Mouse (Mus musculus): ENCODE results near the gene Myg1. TPM values are rescaled to one million over a fixed set of nuclear protein-coding genes. Genes with fewer than 3 reads are reported as not detected.

Gene Myg1
- polyA plus RNA-seq, 1 experiment from 2014 or later = 91.2 TPM

DNA sequence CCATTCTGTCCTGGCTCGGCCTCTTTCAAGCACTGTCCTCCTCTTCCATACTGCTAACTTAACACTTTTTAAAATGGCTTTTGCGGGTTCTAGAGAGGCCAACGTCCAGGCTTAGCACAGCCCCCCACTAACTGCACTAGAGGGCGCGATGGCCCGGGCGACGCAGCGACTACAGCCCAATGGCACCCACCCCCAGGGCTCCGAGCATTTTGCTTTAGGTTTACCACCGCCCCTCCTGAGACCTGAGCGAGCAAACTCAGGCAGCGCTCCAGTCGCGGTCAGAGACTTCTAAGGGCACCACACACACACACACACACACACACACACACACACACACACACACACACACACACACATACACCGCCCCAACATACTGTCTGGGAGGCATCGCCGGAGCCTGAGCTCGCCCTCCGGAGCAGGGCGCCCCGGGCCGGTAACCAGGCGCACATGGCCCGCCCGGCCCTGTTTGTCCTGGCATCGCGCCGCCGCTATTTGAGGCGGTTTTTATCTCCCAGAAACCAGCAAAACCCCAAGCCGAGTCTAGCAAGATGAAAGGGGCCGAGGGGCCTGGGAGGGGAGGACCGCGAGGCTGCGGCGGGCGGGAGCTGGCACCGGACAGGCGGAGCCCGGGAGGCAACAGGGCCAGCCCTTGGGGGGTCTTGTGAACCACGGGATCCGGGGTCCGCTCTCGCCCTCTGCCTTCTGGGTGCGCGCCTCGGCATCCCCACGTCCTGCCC lies 23.8 kb downstream of the Myg1 start:
- 0% methylated on average over 47 of the region's 49 CpGs for WGBS
- peak overlapping the region; percentile 51 for H3K4me3 ChIP-seq (ENCODE audit: low read depth, low read length)
- ATAC-seq = peak; percentile 52

DNA sequence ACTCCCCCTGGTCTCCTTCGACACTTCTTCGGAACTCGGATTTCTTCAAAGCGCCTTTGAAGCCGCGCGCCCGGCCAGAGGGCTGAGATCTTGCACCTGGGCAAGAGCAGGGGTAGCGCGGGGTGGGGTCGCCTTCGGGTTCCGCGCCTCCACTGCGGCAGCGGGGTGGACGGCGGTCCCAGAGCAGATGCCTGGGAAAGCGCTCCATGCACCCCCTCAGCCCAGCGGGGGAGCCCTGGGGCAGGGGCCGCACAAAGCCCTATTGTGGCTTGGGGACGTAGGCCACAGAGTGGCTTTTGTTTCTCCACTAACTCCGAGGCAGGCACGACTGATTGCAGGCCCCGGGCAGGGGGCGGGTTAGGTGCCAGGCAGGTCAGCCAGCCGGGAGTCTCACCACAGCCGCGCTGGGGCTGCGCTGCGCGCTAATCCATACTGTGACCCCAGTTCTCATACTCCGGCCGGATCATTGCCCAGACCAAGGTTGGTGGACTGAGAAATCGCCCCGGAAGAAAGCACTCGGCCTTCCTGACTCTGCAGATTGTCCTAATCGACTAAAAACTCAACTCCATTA lies 24.4 kb downstream of the Myg1 start:
- H3K9me3 ChIP-seq (replicated peaks; ENCODE audit: control insufficient read depth, low read length, poor library complexity, severe bottlenecking) = no peaks in the 10 kb centered on the region
- peak overlapping the region; percentile 68 for H3K9ac ChIP-seq (ENCODE audit: low read depth, low read length)
- ATAC-seq = peak; percentile 39
- H3K36me3 ChIP-seq (ENCODE audit: control insufficient read depth, insufficient read depth, low read length) = no peaks in the 10 kb centered on the region
- H3K27me3 ChIP-seq (ENCODE audit: control insufficient read depth, insufficient read depth, low read depth, low read length) = peaks cover 35% of the 10 kb centered on the region
- H3K4me2 ChIP-seq (ENCODE audit: low read length) = peak overlapping the region; percentile 99
- H3K27ac ChIP-seq (ENCODE audit: low read length) = peak overlapping the region; percentile 44
- peak overlapping the region; percentile 51 for H3K4me3 ChIP-seq (ENCODE audit: low read depth, low read length)
- H3K4me1 ChIP-seq (ENCODE audit: control insufficient read depth, insufficient read depth, low read length) = peaks cover 25% of the 10 kb centered on the region
- 1% methylated on average over 38 of the region's 38 CpGs for WGBS

More for the DNA sequence above, 23.8 kb downstream of the Myg1 start:
- H3K9ac ChIP-seq (ENCODE audit: low read depth, low read length) = peak overlapping the region; percentile 68
- peaks cover 34% of the 10 kb centered on the region for H3K27me3 ChIP-seq (ENCODE audit: control insufficient read depth, insufficient read depth, low read depth, low read length)
- H3K4me2 ChIP-seq (ENCODE audit: low read length) = peak overlapping the region; percentile 99
- peaks cover 26% of the 10 kb centered on the region for H3K4me1 ChIP-seq (ENCODE audit: control insufficient read depth, insufficient read depth, low read length)
- H3K9me3 ChIP-seq (replicated peaks; ENCODE audit: control insufficient read depth, low read length, poor library complexity, severe bottlenecking) = no peaks in the 10 kb centered on the region
- peak overlapping the region; percentile 44 for H3K27ac ChIP-seq (ENCODE audit: low read length)
- H3K36me3 ChIP-seq (ENCODE audit: control insufficient read depth, insufficient read depth, low read length) = no peaks in the 10 kb centered on the region

DNA sequence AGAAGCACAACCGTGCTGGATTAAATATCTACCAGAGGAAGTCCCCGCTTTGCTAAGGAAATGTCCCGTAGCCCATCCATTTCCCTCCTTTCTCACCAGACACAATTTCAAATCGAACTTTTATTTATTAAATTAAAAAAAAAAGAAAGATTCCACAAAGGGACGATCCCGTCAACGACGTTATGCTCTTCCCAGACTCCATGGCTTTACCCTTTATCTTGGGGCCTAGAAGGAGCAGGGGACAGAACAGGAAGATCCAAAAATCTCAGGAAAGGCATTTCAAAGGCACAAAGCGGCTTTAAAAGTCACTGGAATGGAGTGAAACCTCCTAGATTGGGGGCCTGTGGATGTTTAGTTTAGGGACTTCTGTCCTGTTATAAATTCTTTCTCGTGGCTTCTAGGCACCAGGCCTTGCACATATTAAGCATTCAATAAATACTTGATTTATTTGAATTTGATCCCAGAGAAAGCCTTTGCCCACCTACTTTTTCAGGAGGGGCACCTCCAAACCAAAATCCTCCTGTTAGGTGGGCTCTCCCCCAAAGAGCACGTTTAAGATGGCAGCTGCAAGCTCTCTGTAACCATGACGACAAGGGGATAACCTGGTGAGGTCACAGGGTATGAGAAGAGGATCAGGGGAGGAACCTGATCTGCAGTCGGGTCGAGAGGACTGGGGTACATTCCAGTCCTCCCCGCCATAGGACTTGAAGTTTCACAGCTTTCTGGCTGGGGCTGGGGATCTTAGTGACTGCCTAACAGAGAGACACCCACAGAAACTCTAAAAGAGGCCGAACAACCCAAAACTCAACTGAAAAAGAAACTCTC lies 25.2 kb downstream of the Myg1 start:
- Histone ChIP-seq H3K27ac (ENCODE audit: low read length) (no peak overlapping the region), H3K36me3 (ENCODE audit: control insufficient read depth, insufficient read depth, low read length) (no peaks in the 10 kb centered on the region), H3K4me2 (ENCODE audit: low read length) (0 out of 2 replicates have a peak overlapping the region, but pooled peaks have one; percentile 99), H3K9me3 (replicated peaks; ENCODE audit: control insufficient read depth, low read length, poor library complexity, severe bottlenecking) (no peaks in the 10 kb centered on the region), H3K27me3 (ENCODE audit: control insufficient read depth, insufficient read depth, low read depth, low read length) (peaks cover 35% of the 10 kb centered on the region), H3K4me3 (ENCODE audit: low read depth, low read length) (no peak overlapping the region), H3K4me1 (ENCODE audit: control insufficient read depth, insufficient read depth, low read length) (peaks cover 22% of the 10 kb centered on the region), H3K9ac (ENCODE audit: low read depth, low read length) (no peak overlapping the region)
- no peak for ATAC-seq
- 27% methylated on average over 16 of the region's 16 CpGs for WGBS

DNA sequence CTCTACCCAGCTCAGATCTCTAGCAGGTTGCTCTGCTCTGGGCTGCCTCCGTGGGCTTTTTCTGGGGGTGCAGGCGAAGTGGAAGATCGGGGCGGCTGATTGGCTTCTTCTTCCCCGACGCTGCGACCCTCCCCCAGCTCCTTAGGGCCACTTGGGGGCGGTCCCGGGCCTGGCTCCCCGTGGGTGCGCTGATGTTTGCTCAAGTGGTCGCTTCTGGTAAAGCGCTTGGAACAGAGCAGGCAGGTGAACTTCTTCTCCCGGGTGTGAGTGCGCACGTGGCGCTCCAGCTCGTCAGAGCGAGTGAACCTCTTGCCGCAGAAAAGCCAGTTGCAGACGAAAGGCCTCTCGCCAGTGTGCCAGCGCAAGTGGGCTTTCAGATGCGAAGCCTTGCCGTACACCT lies 26.6 kb downstream of the Myg1 start:
- WGBS = 2% methylated on average over 25 of the region's 25 CpGs
- ATAC-seq = no peak
- Histone ChIP-seq H3K4me1 (ENCODE audit: control insufficient read depth, insufficient read depth, low read length) (peaks cover 22% of the 10 kb centered on the region), H3K9ac (ENCODE audit: low read depth, low read length) (peak overlapping the region; percentile 15; the same call in 1 of the 2 replicates), H3K27ac (ENCODE audit: low read length) (no peak overlapping the region), H3K27me3 (ENCODE audit: control insufficient read depth, insufficient read depth, low read depth, low read length) (peaks cover 38% of the 10 kb centered on the region), H3K36me3 (ENCODE audit: control insufficient read depth, insufficient read depth, low read length) (no peaks in the 10 kb centered on the region), H3K4me3 (ENCODE audit: low read depth, low read length) (peak overlapping the region; percentile 3; the same call in 1 of the 2 replicates), H3K9me3 (replicated peaks; ENCODE audit: control insufficient read depth, low read length, poor library complexity, severe bottlenecking) (no peaks in the 10 kb centered on the region), H3K4me2 (ENCODE audit: low read length) (peak overlapping the region; percentile 43)

DNA sequence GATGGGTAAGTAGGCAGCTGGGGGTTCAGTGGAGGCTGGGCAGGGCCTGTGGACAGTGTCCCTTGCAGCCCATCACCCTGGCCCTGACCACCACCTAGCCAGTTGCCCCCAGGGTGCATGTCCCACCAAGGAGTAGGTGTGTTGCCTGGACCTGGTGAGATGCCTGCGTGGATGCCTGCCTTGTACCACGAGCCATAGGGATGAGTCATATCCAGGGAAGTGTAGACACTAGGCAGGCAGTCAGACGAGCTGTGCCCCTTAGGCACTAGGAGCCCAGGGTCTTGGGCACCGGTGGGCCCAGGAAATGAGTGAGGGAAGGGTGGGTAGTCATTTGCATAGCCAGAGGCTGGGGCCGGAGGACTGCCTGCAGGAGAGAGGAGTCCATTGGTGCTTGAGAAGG lies 27.3 kb downstream of the Myg1 start:
- Histone ChIP-seq H3K9ac (ENCODE audit: low read depth, low read length) (no peak overlapping the region), H3K36me3 (ENCODE audit: control insufficient read depth, insufficient read depth, low read length) (no peaks in the 10 kb centered on the region), H3K4me2 (ENCODE audit: low read length) (no peak overlapping the region), H3K4me3 (ENCODE audit: low read depth, low read length) (no peak overlapping the region), H3K27ac (ENCODE audit: low read length) (no peak overlapping the region), H3K4me1 (ENCODE audit: control insufficient read depth, insufficient read depth, low read length) (peaks cover 22% of the 10 kb centered on the region), H3K27me3 (ENCODE audit: control insufficient read depth, insufficient read depth, low read depth, low read length) (peaks cover 38% of the 10 kb centered on the region), H3K9me3 (replicated peaks; ENCODE audit: control insufficient read depth, low read length, poor library complexity, severe bottlenecking) (no peaks in the 10 kb centered on the region)
- no peak for ATAC-seq
- WGBS = 31% methylated on average over 5 of the region's 5 CpGs

DNA sequence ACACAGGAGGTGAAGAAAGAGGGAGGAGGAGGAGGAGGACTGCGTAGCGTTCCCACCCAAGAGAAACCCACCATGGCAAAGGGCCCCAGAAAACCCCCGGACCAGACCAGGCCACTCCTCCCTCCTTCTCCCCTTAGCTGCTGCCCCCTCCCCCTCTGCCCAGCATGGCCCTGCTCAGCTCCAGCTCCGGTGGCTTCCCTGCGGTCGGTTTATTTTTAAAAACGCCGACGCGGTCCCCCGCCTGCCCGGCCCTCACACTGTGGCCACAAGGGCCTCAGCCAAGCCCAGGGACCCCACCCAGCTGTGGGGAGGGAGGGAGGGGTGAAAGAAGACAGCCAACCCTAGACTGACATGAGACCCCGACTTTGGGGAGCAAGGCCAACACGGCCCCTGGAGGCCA lies 31.1 kb downstream of the Myg1 start:
- Histone ChIP-seq H3K36me3 (ENCODE audit: control insufficient read depth, insufficient read depth, low read length) (no peaks in the 10 kb centered on the region), H3K9me3 (replicated peaks; ENCODE audit: control insufficient read depth, low read length, poor library complexity, severe bottlenecking) (no peaks in the 10 kb centered on the region), H3K4me1 (ENCODE audit: control insufficient read depth, insufficient read depth, low read length) (peaks cover 12% of the 10 kb centered on the region; the same call in 1 of the 2 replicates), H3K9ac (ENCODE audit: low read depth, low read length) (no peak overlapping the region), H3K27ac (ENCODE audit: low read length) (no peak overlapping the region), H3K4me3 (ENCODE audit: low read depth, low read length) (no peak overlapping the region), H3K4me2 (ENCODE audit: low read length) (no peak overlapping the region), H3K27me3 (ENCODE audit: control insufficient read depth, insufficient read depth, low read depth, low read length) (peaks cover 33% of the 10 kb centered on the region)
- WGBS = 12% methylated on average over 14 of the region's 14 CpGs
- no peak for ATAC-seq

DNA sequence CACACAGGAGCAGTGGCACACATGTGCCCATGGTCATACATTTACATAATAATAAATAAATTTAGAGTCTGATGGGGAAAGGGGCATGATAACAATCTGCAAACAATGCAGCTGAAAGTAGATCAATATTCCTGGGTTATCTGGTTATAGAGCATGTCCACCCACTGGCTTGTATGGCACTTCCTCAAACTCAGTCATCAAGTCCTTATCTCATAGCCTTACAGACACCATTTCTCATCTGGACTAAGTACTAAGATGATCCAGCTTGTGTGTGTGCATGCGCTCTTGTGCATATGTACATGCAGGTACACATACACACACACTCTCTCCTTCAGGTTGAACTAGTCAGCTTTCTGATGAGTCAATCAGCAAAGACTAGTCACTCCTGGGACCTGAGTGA lies 33.2 kb downstream of the Myg1 start:
- 98% methylated on average over 1 of the region's 1 CpGs for WGBS
- no peak overlapping the region for H3K27ac ChIP-seq (ENCODE audit: low read length)
- peaks cover 5% of the 10 kb centered on the region; the same call in 1 of the 2 replicates for H3K4me1 ChIP-seq (ENCODE audit: control insufficient read depth, insufficient read depth, low read length)
- no peaks in the 10 kb centered on the region for H3K9me3 ChIP-seq (replicated peaks; ENCODE audit: control insufficient read depth, low read length, poor library complexity, severe bottlenecking)
- H3K27me3 ChIP-seq (ENCODE audit: control insufficient read depth, insufficient read depth, low read depth, low read length) = peaks cover 14% of the 10 kb centered on the region
- no peak overlapping the region for H3K9ac ChIP-seq (ENCODE audit: low read depth, low read length)
- H3K4me3 ChIP-seq (ENCODE audit: low read depth, low read length) = no peak overlapping the region
- no peak for ATAC-seq
- no peak overlapping the region for H3K4me2 ChIP-seq (ENCODE audit: low read length)
- no peaks in the 10 kb centered on the region for H3K36me3 ChIP-seq (ENCODE audit: control insufficient read depth, insufficient read depth, low read length)

DNA sequence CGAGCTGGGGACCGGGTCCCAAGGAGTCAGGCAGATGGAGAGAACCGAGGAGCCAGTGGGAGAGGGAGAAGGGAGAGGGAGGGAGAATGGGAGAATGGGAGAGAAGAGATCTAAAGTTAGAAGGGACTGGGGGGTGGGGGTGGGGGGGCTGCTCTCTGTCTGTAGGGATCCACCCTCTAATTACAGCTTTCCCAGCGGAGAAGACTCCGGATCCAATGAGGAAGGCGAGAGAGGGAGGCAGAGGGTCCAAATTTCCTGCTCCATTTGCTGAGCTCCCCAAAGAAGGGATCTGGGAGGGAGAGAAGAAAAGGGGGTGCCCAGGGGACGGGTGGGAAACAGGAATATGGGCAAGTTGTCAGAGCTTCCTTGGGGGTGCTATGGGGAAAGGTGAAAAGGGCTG lies 34.7 kb downstream of the Myg1 start:
- 5% methylated on average over 7 of the region's 7 CpGs for WGBS
- Histone ChIP-seq H3K4me1 (ENCODE audit: control insufficient read depth, insufficient read depth, low read length) (peaks cover 5% of the 10 kb centered on the region; the same call in 1 of the 2 replicates), H3K4me3 (ENCODE audit: low read depth, low read length) (no peak overlapping the region), H3K36me3 (ENCODE audit: control insufficient read depth, insufficient read depth, low read length) (no peaks in the 10 kb centered on the region), H3K9me3 (replicated peaks; ENCODE audit: control insufficient read depth, low read length, poor library complexity, severe bottlenecking) (no peaks in the 10 kb centered on the region), H3K27ac (ENCODE audit: low read length) (no peak overlapping the region), H3K27me3 (ENCODE audit: control insufficient read depth, insufficient read depth, low read depth, low read length) (peaks cover 14% of the 10 kb centered on the region), H3K9ac (ENCODE audit: low read depth, low read length) (no peak overlapping the region), H3K4me2 (ENCODE audit: low read length) (peak overlapping the region; percentile 52)
- no peak for ATAC-seq

Measured in midbrain, embryonic 16.5 days (tissue).